Mouse (Mus musculus) spleen, postnatal 14 days (tissue): ENCODE results near the gene 1700029F12Rik.

ENCODE experiments used
- DNase-seq, 2 experiments: peaks; one replicate each; pipeline ENCODE4 v3.0.0; 2021 to 2022; ENCODE audit warnings: low spot score in 2 of 2

The 1700029F12Rik gene

GRCm38 (mm10) chr13:97021906-97022305 is 12.3 kb downstream of the 1700029F12Rik start:
- DNase-seq, result no peak

- no peak for DNase-seq
These were observed 14.0 kb downstream of the 1700029F12Rik start for GRCm38 (mm10) chr13:97020122-97020521.

- DNase-seq, result no peak
These were observed 16.5 kb downstream of the 1700029F12Rik start for GRCm38 (mm10) chr13:97017711-97018110.

- no peak for DNase-seq
These were observed 19.8 kb downstream of the 1700029F12Rik start for GRCm38 (mm10) chr13:97014366-97014765.

GRCm38 (mm10) chr13:97008266-97009153 is 25.7 kb downstream of the 1700029F12Rik start:
- no peak for DNase-seq

GRCm38 (mm10) chr13:97007501-97008265 is 26.5 kb downstream of the 1700029F12Rik start:
- DNase-seq, result no peak

GRCm38 (mm10) chr13:97006784-97007183 is 27.4 kb downstream of the 1700029F12Rik start:
- no peak for DNase-seq

- DNase-seq, result no peak
These were observed 37.1 kb downstream of the 1700029F12Rik start for GRCm38 (mm10) chr13:96997080-96997479.

- DNase-seq, result no peak
These were observed 38.9 kb downstream of the 1700029F12Rik start for GRCm38 (mm10) chr13:96995243-96995642.

GRCm38 (mm10) chr13:96993291-96993989 is 40.7 kb downstream of the 1700029F12Rik start:
- DNase-seq, result no peak

- DNase-seq, result no peak
These were observed 43.4 kb downstream of the 1700029F12Rik start for GRCm38 (mm10) chr13:96990561-96991265.

- DNase-seq, result no peak
These were observed 44.1 kb downstream of the 1700029F12Rik start for GRCm38 (mm10) chr13:96990045-96990444.

- no peak for DNase-seq
These were observed 45.0 kb downstream of the 1700029F12Rik start for GRCm38 (mm10) chr13:96989129-96989528.

- no peak for DNase-seq
These were observed 48.4 kb downstream of the 1700029F12Rik start for GRCm38 (mm10) chr13:96985599-96986275.

GRCm38 (mm10) chr13:96984688-96985087 is 49.5 kb downstream of the 1700029F12Rik start:
- DNase-seq, result no peak

GRCm38 (mm10) chr13:96983251-96984126 is 50.7 kb downstream of the 1700029F12Rik start:
- no peak for DNase-seq

- DNase-seq, result no peak
These were observed 53.6 kb downstream of the 1700029F12Rik start for GRCm38 (mm10) chr13:96980561-96980960.

- DNase-seq, result no peak
These were observed 57.1 kb downstream of the 1700029F12Rik start for GRCm38 (mm10) chr13:96976986-96977595.

GRCm38 (mm10) chr13:96973318-96973717 is 60.8 kb downstream of the 1700029F12Rik start:
- DNase-seq, result no peak
